Mouse (Mus musculus) embryonic facial prominence, embryonic 13.5 days (tissue): ENCODE data around the gene Cald1. TPM values are rescaled to one million over a fixed set of nuclear protein-coding genes. Genes with fewer than 3 reads are reported as not detected.

Experiments
- ATAC-seq: fragments of 200-750 bp; cut with Nextera tagmentation; 2 replicates; pipeline ENCODE4 v1.8.0; 2017; ENCODE audit warnings: low read depth; ENCODE audit not compliant: insufficient number of reproducible peaks, insufficient read depth, low FRiP score, low TSS enrichment
- H3K27ac ChIP-seq: fragments of 300-500 bp; sonication (generic); 2 replicates; pipeline ENCODE4 v1.5.1; 2015; ENCODE audit warnings: moderate library complexity, mild to moderate bottlenecking, inconsistent platforms
- H3K27me3 ChIP-seq: fragments of 300-500 bp; sonication (generic); 2 replicates; pipeline ENCODE4 v1.6.1; 2015; ENCODE audit warnings: mild to moderate bottlenecking, inconsistent platforms
- H3K36me3 ChIP-seq: fragments of 300-500 bp; sonication (generic); 2 replicates; pipeline ENCODE4 v1.6.1; 2015; ENCODE audit warnings: mild to moderate bottlenecking, inconsistent platforms
- H3K4me1 ChIP-seq: fragments of 300-500 bp; sonication (generic); 2 replicates; pipeline ENCODE4 v1.6.1; 2015; ENCODE audit warnings: inconsistent platforms
- H3K4me2 ChIP-seq: fragments of 300-500 bp; sonication (generic); 2 replicates; pipeline ENCODE4 v1.6.1; 2015; ENCODE audit warnings: moderate library complexity, mild to moderate bottlenecking, inconsistent platforms
- H3K4me3 ChIP-seq: fragments of 300-500 bp; sonication (generic); 2 replicates; pipeline ENCODE4 v1.5.1; 2015; ENCODE audit warnings: mild to moderate bottlenecking, inconsistent platforms
- H3K9ac ChIP-seq: fragments of 300-500 bp; sonication (generic); 2 replicates; pipeline ENCODE4 v1.6.1; 2015; ENCODE audit warnings: mild to moderate bottlenecking, inconsistent platforms
- H3K9me3 ChIP-seq: fragments of 300-500 bp; sonication (generic); 2 replicates; pipeline ENCODE4 v1.6.1; 2016; ENCODE audit warnings: inconsistent platforms
- WGBS: fragments of 180-500 bp; shearing (Covaris S2); methylation state at CpG from one replicate; pipeline ENCODE4 v1.1.7; 2015; ENCODE audit warnings: mixed read lengths; 5-methylcytosine and 5-hydroxymethylcytosine counted together
- polyA plus RNA-seq: library from polyadenylated mRNA; unstranded; fragments of >200 nt; fragmentation: Nextera tagmentation; extraction: Ambion mirVana; gene quantifications from 2 replicates; pipeline ENCODE4 v1.2.1, GENCODE M21; 2015

Cald1 gene
- polyA plus RNA-seq, 1 experiment from 2014 or later = 463 TPM

- Histone ChIP-seq H3K4me3 (no peak overlapping the region), H3K9me3 (no peaks in the 10 kb centered on the region), H3K27ac (no peak overlapping the region), H3K4me2 (no peak overlapping the region), H3K36me3 (peaks cover 12% of the 10 kb centered on the region; the same call in 1 of the 2 replicates), H3K9ac (no peak overlapping the region), H3K27me3 (no peaks in the 10 kb centered on the region), H3K4me1 (peaks cover 22% of the 10 kb centered on the region)
- WGBS = 55% methylated on average over 1 of the region's 1 CpGs
- ATAC-seq = no peak
Observed at GRCm38 (mm10) chr6:34671355-34671754, 73.1 kb downstream of the Cald1 start.

- Histone ChIP-seq H3K9me3 (no peaks in the 10 kb centered on the region), H3K4me1 (peaks cover 16% of the 10 kb centered on the region), H3K4me2 (no peak overlapping the region), H3K4me3 (no peak overlapping the region), H3K36me3 (peaks cover 8% of the 10 kb centered on the region; the same call in 1 of the 2 replicates), H3K27ac (no peak overlapping the region), H3K27me3 (no peaks in the 10 kb centered on the region), H3K9ac (no peak overlapping the region)
- 87% methylated on average over 7 of the region's 7 CpGs for whole genome bisulfite sequencing
- no peak for ATAC-seq
Observed at GRCm38 (mm10) chr6:34674416-34674815, 76.1 kb downstream of the Cald1 start.

GRCm38 (mm10) chr6:34674897-34675296 lies 76.6 kb downstream of the Cald1 start:
- 77% methylated on average over 10 of the region's 10 CpGs for WGBS
- Histone ChIP-seq H3K4me1 (peaks cover 12% of the 10 kb centered on the region), H3K27me3 (no peaks in the 10 kb centered on the region), H3K4me3 (no peak overlapping the region), H3K9me3 (no peaks in the 10 kb centered on the region), H3K27ac (no peak overlapping the region), H3K9ac (no peak overlapping the region), H3K4me2 (no peak overlapping the region), H3K36me3 (peaks cover 8% of the 10 kb centered on the region; the same call in 1 of the 2 replicates)
- ATAC-seq = no peak

DNA sequence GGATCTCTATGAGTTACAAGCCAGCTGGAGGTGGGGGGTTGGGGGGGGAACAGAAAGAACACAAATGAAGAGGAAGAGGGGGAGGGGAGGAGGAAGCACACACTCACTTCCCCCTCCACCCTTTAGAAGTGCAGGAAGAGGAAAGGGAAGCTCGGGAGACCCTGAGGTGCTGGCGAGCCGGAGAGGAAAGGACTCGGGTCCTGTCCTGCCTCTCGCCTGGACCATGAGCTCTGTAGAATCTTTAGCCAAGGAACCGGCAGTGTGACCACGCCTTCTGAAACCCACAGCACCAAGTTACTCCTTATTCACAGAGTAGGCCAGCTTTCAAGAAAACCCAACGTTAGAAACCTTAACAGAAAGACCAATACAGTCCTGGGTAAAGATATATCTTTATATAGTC lies 83.8 kb downstream of the Cald1 start:
- WGBS = 48% methylated on average over 8 of the region's 8 CpGs
- ATAC-seq = no peak
- Histone ChIP-seq H3K9ac (no peak overlapping the region), H3K4me3 (no peak overlapping the region), H3K4me1 (peaks cover 37% of the 10 kb centered on the region), H3K9me3 (no peaks in the 10 kb centered on the region), H3K27ac (peak overlapping the region; percentile 39), H3K4me2 (no peak overlapping the region), H3K36me3 (no peaks in the 10 kb centered on the region), H3K27me3 (no peaks in the 10 kb centered on the region)

GRCm38 (mm10) chr6:34684886-34685285 lies 86.6 kb downstream of the Cald1 start:
- no peak for ATAC-seq
- H3K36me3 ChIP-seq = peaks cover 12% of the 10 kb centered on the region
- H3K9me3 ChIP-seq = no peaks in the 10 kb centered on the region
- peak overlapping the region; percentile 35 for H3K4me2 ChIP-seq
- H3K4me1 ChIP-seq = peaks cover 40% of the 10 kb centered on the region
- no peaks in the 10 kb centered on the region for H3K27me3 ChIP-seq
- H3K27ac ChIP-seq = peak overlapping the region; percentile 90
- 0 out of 2 replicates have a peak overlapping the region, but pooled peaks have one; percentile 7 for H3K4me3 ChIP-seq
- WGBS = 8% methylated on average over 8 of the region's 8 CpGs
- peak overlapping the region; percentile 7 for H3K9ac ChIP-seq

- H3K27me3 ChIP-seq = no peaks in the 10 kb centered on the region
- no peak overlapping the region for H3K27ac ChIP-seq
- H3K9me3 ChIP-seq = no peaks in the 10 kb centered on the region
- H3K4me1 ChIP-seq = peaks cover 18% of the 10 kb centered on the region
- no peak overlapping the region for H3K4me2 ChIP-seq
- H3K36me3 ChIP-seq = peaks cover 14% of the 10 kb centered on the region
- no peak overlapping the region for H3K4me3 ChIP-seq
- H3K9ac ChIP-seq = no peak overlapping the region
- no peak for ATAC-seq
- WGBS = 66% methylated on average over 2 of the region's 2 CpGs
Observed at GRCm38 (mm10) chr6:34688971-34689370, 90.7 kb downstream of the Cald1 start.

DNA sequence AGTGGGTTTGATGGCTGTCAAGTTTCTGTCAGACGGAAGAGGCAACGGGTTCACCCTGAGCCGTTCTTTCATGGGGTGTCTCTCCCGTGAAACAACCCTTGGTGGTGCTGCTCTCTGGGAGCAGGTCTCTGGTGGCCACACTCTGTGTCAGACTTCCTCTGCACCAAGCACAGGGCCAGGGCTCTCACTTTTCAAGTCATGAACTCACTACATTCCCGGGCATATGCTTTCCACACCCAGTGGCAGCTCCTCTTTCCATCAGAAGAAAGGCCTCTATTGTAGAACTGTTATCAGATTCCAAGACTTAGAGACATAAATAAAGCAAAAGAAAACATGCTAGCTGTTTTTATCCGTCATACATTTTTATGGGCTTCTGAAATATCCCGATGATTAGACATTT lies 93.1 kb downstream of the Cald1 start:
- peaks cover 3% of the 10 kb centered on the region; the same call in 1 of the 2 replicates for H3K4me1 ChIP-seq
- no peak for ATAC-seq
- peak overlapping the region; percentile 60; the same call in 1 of the 2 replicates for H3K27ac ChIP-seq
- H3K9me3 ChIP-seq = no peaks in the 10 kb centered on the region
- no peak overlapping the region for H3K4me3 ChIP-seq
- H3K27me3 ChIP-seq = no peaks in the 10 kb centered on the region
- H3K36me3 ChIP-seq = peaks cover 14% of the 10 kb centered on the region
- H3K9ac ChIP-seq = no peak overlapping the region
- H3K4me2 ChIP-seq = no peak overlapping the region
- WGBS = 64% methylated on average over 7 of the region's 7 CpGs

DNA sequence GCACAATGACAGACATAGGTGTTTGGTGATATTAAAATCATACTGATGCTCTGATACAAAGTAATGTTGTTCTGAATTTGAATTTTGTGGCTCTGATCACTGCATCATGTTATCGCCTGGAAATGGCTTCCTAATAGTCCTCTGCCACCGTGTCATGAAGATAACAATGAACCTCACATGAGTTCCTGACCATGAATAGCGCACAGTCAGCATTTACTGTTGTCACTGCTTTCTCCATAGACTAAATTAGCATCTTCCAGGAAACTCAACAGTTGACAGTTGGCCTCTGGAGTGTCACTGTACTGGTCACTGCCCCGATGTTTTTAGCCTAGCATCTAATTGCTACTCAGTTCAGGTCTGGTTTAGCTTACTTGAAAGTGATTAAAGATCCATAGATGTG lies 95.8 kb downstream of the Cald1 start:
- Histone ChIP-seq H3K4me2 (no peak overlapping the region), H3K4me3 (no peak overlapping the region), H3K4me1 (no peaks in the 10 kb centered on the region), H3K27ac (no peak overlapping the region), H3K27me3 (no peaks in the 10 kb centered on the region), H3K36me3 (0 out of 2 replicates have a peak, but pooled peaks cover 2% of the 10 kb centered on the region), H3K9ac (no peak overlapping the region), H3K9me3 (no peaks in the 10 kb centered on the region)
- ATAC-seq = no peak
- WGBS = 86% methylated on average over 4 of the region's 4 CpGs

- peaks cover 37% of the 10 kb centered on the region for H3K36me3 ChIP-seq
- no peak overlapping the region for H3K9ac ChIP-seq
- peaks cover 34% of the 10 kb centered on the region for H3K4me1 ChIP-seq
- no peak overlapping the region for H3K4me2 ChIP-seq
- WGBS = 90% methylated on average over 1 of the region's 1 CpGs
- peaks cover 20% of the 10 kb centered on the region for H3K9me3 ChIP-seq
- no peak overlapping the region for H3K27ac ChIP-seq
- no peak for ATAC-seq
- H3K27me3 ChIP-seq = no peaks in the 10 kb centered on the region
- no peak overlapping the region for H3K4me3 ChIP-seq
Observed at GRCm38 (mm10) chr6:34703421-34704120, 105.3 kb downstream of the Cald1 start.

DNA sequence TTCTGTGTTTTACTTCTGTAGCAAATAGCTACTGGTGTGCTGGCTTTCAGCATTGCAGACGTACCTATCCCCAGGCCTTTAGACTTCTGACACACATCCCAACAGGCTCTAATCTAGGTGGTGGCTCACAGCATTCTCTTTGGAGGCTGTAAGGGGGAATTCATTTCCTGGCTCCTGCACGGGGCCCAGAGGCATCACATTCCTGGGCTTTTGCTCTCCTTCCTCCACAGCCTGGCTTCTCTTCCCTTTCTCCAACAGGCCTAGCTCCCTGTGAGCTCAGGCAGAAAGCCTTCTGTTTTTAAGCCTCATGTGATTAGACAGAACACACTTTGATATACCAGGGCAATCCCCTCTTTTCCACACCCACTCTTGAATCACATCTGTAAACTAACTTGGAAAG lies 109.2 kb downstream of the Cald1 start:
- peaks cover 63% of the 10 kb centered on the region for H3K4me1 ChIP-seq

GRCm38 (mm10) chr6:34708650-34709265 lies 110.5 kb downstream of the Cald1 start:
- H3K4me2 ChIP-seq = peak overlapping the region; percentile 73
- peak overlapping the region; percentile 64 for H3K4me3 ChIP-seq
- H3K9ac ChIP-seq = peak overlapping the region; percentile 89
- H3K9me3 ChIP-seq = peaks cover 14% of the 10 kb centered on the region
- H3K27me3 ChIP-seq = no peaks in the 10 kb centered on the region
- 15% methylated on average over 13 of the region's 13 CpGs for WGBS
- H3K36me3 ChIP-seq = peaks cover 18% of the 10 kb centered on the region
- ATAC-seq = 0 out of 2 replicates have a peak, but pooled peaks have one; percentile 48
- peak overlapping the region; percentile 98 for H3K27ac ChIP-seq
- H3K4me1 ChIP-seq = peaks cover 76% of the 10 kb centered on the region

More for the DNA sequence above, 109.2 kb downstream of the Cald1 start:
- H3K9ac ChIP-seq = no peak overlapping the region
- H3K9me3 ChIP-seq = peaks cover 20% of the 10 kb centered on the region
- 16% methylated on average over 2 of the region's 2 CpGs for WGBS
- H3K36me3 ChIP-seq = peaks cover 30% of the 10 kb centered on the region
- H3K27ac ChIP-seq = peak overlapping the region; percentile 98
- H3K4me2 ChIP-seq = no peak overlapping the region
- no peaks in the 10 kb centered on the region for H3K27me3 ChIP-seq
- ATAC-seq = no peak
- H3K4me3 ChIP-seq = no peak overlapping the region

DNA sequence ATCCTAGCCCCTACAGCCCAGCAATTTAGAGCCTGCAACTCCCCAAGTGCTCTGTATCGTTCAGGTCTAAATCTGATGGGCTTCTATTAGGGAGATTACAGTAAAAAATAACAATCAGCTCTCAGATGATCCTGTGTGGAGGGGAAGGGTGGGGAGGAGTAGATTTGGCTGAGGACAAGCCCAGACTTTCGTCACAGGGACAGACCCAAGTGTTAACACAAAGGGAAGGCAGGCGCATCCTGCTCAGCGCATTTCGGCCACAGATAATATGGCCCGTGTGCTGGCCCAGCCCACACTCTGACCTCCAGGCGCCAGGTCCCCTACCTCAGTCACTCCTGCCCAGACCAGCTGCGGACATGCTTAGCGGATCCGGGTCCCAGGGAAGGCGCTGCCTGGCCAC lies 111.0 kb downstream of the Cald1 start:
- Histone ChIP-seq H3K4me2 (peak overlapping the region; percentile 73), H3K9me3 (peaks cover 8% of the 10 kb centered on the region), H3K4me1 (peaks cover 80% of the 10 kb centered on the region), H3K36me3 (peaks cover 13% of the 10 kb centered on the region), H3K9ac (peak overlapping the region; percentile 89), H3K27me3 (no peaks in the 10 kb centered on the region), H3K27ac (peak overlapping the region; percentile 98), H3K4me3 (peak overlapping the region; percentile 64)
- 1% methylated on average over 11 of the region's 11 CpGs for WGBS
- ATAC-seq = peak; percentile 63; the same call in 1 of the 2 replicates
